Mouse (Mus musculus) neural tube, embryonic 14.5 days (tissue): ENCODE measurements at regions not wholly inside any gene's neighbourhood (a gene's known extent, or its start where the extent isn't known, plus 50 kb on each side); places are given as distances from the start of the nearest gene placed in this dataset.

Experiments
- ATAC-seq: fragments of 200-750 bp; cut with Nextera tagmentation; 2 replicates; pipeline ENCODE4 v1.8.0; 2017; ENCODE audit warnings: low read depth, mild to moderate bottlenecking, moderate TSS enrichment, moderate library complexity
- H3K27ac ChIP-seq: fragments of 300-500 bp; sonication (generic); 2 replicates; pipeline ENCODE4 v1.5.1; 2014; ENCODE audit warnings: low read depth, mild to moderate bottlenecking, control low read depth, low read length, moderate library complexity, mixed read lengths
- H3K27me3 ChIP-seq: fragments of 300-500 bp; sonication (generic); 2 replicates; pipeline ENCODE4 v1.6.1; 2014; ENCODE audit warnings: low read length; ENCODE audit not compliant: control insufficient read depth, insufficient read depth
- H3K36me3 ChIP-seq: fragments of 300-500 bp; sonication (generic); 2 replicates; pipeline ENCODE4 v1.6.1; 2014; ENCODE audit warnings: low read length, mixed read lengths; ENCODE audit not compliant: control insufficient read depth, insufficient read depth
- H3K4me1 ChIP-seq: fragments of 300-500 bp; sonication (generic); 2 replicates; pipeline ENCODE4 v1.6.1; 2014; ENCODE audit warnings: low read length; ENCODE audit not compliant: control insufficient read depth, insufficient read depth
- H3K4me2 ChIP-seq: fragments of 300-500 bp; sonication (generic); 2 replicates; pipeline ENCODE4 v1.6.1; 2014; ENCODE audit warnings: mild to moderate bottlenecking, low read depth, low read length, control low read depth
- H3K4me3 ChIP-seq: fragments of 300-500 bp; sonication (generic); 2 replicates; pipeline ENCODE4 v1.5.1; 2014; ENCODE audit warnings: low read depth, low read length, control low read depth, mixed read lengths
- H3K9ac ChIP-seq: fragments of 300-500 bp; sonication (generic); replicated peaks from 2 replicates; pipeline ENCODE4 v1.6.1; 2014; ENCODE audit warnings: low read depth, mild to moderate bottlenecking, control low read depth, low read length, mixed read lengths
- H3K9me3 ChIP-seq: fragments of 300-500 bp; sonication (generic); 2 replicates; pipeline ENCODE4 v1.6.1; 2016; ENCODE audit warnings: low read length; ENCODE audit not compliant: control insufficient read depth
- WGBS: fragments of 180-500 bp; shearing (Covaris S2); extraction: QIAGEN DNeasy Blood & Tissue Kit; methylation state at CpG from one replicate; pipeline ENCODE4 v1.1.7; 2014; 5-methylcytosine and 5-hydroxymethylcytosine counted together

- Histone ChIP-seq H3K9me3 (no peaks in the 10 kb centered on the region), H3K4me3 (no peak overlapping the region), H3K4me2 (no peak overlapping the region), H3K36me3 (no peaks in the 10 kb centered on the region), H3K4me1 (no peaks in the 10 kb centered on the region), H3K9ac (no peak overlapping the region), H3K27ac (no peak overlapping the region), H3K27me3 (no peaks in the 10 kb centered on the region)
- WGBS, result 97% methylated on average over 13 of the region's 13 CpGs
- no peak for ATAC-seq
Observed at GRCm38 (mm10) chr16:95815966-95816365, 114.1 kb downstream of the Ets2 start.

- 91% methylated on average over 6 of the region's 6 CpGs for WGBS
- H3K4me3 ChIP-seq, result no peak overlapping the region
- H3K4me2 ChIP-seq, result no peak overlapping the region
- no peaks in the 10 kb centered on the region for H3K9me3 ChIP-seq
- no peaks in the 10 kb centered on the region for H3K27me3 ChIP-seq
- ATAC-seq, result no peak
- H3K36me3 ChIP-seq, result no peaks in the 10 kb centered on the region
- H3K4me1 ChIP-seq, result no peaks in the 10 kb centered on the region
- no peak overlapping the region for H3K9ac ChIP-seq
- H3K27ac ChIP-seq, result no peak overlapping the region
Observed at GRCm38 (mm10) chr16:95815206-95815731, 113.4 kb downstream of the Ets2 start.

GRCm38 (mm10) chr16:95814513-95815118, 112.7 kb downstream of the Ets2 start:
- H3K4me1 ChIP-seq, result no peaks in the 10 kb centered on the region
- 75% methylated on average over 9 of the region's 9 CpGs for WGBS
- H3K27ac ChIP-seq, result no peak overlapping the region
- no peaks in the 10 kb centered on the region for H3K27me3 ChIP-seq
- no peak overlapping the region for H3K9ac ChIP-seq
- ATAC-seq, result no peak
- no peak overlapping the region for H3K4me3 ChIP-seq
- no peaks in the 10 kb centered on the region for H3K36me3 ChIP-seq
- H3K9me3 ChIP-seq, result no peaks in the 10 kb centered on the region
- no peak overlapping the region for H3K4me2 ChIP-seq

- Histone ChIP-seq H3K27me3 (no peaks in the 10 kb centered on the region), H3K4me1 (no peaks in the 10 kb centered on the region), H3K9ac (no peak overlapping the region), H3K4me3 (no peak overlapping the region), H3K4me2 (no peak overlapping the region), H3K36me3 (no peaks in the 10 kb centered on the region), H3K27ac (no peak overlapping the region), H3K9me3 (no peaks in the 10 kb centered on the region)
- no peak for ATAC-seq
- WGBS, result 78% methylated on average over 6 of the region's 6 CpGs
Observed at GRCm38 (mm10) chr16:95811092-95811491, 109.2 kb downstream of the Ets2 start.

- Histone ChIP-seq H3K27ac (no peak overlapping the region), H3K4me3 (no peak overlapping the region), H3K27me3 (no peaks in the 10 kb centered on the region), H3K9me3 (no peaks in the 10 kb centered on the region), H3K9ac (no peak overlapping the region), H3K4me1 (no peaks in the 10 kb centered on the region), H3K36me3 (no peaks in the 10 kb centered on the region), H3K4me2 (no peak overlapping the region)
- no peak for ATAC-seq
- WGBS, result 91% methylated on average over 21 of the region's 21 CpGs
Observed at GRCm38 (mm10) chr16:95809127-95809876, 107.4 kb downstream of the Ets2 start.

GRCm38 (mm10) chr16:95806510-95806909, 104.6 kb downstream of the Ets2 start:
- H3K36me3 ChIP-seq, result no peaks in the 10 kb centered on the region
- WGBS, result 33% methylated on average over 5 of the region's 5 CpGs

GRCm38 (mm10) chr16:95804199-95804598, 102.3 kb downstream of the Ets2 start:
- no peaks in the 10 kb centered on the region for H3K4me1 ChIP-seq
- no peak for ATAC-seq
- 63% methylated on average over 1 of the region's 1 CpGs for WGBS
- no peak overlapping the region for H3K4me2 ChIP-seq
- no peaks in the 10 kb centered on the region for H3K36me3 ChIP-seq
- H3K27me3 ChIP-seq, result no peaks in the 10 kb centered on the region
- H3K27ac ChIP-seq, result no peak overlapping the region
- no peak overlapping the region for H3K4me3 ChIP-seq
- no peaks in the 10 kb centered on the region for H3K9me3 ChIP-seq
- no peak overlapping the region for H3K9ac ChIP-seq

More at GRCm38 (mm10) chr16:95806510-95806909, 104.6 kb downstream of the Ets2 start:
- H3K4me1 ChIP-seq, result no peaks in the 10 kb centered on the region
- H3K9me3 ChIP-seq, result no peaks in the 10 kb centered on the region
- no peak overlapping the region for H3K9ac ChIP-seq
- H3K4me2 ChIP-seq, result no peak overlapping the region
- H3K4me3 ChIP-seq, result no peak overlapping the region
- H3K27ac ChIP-seq, result no peak overlapping the region
- no peaks in the 10 kb centered on the region for H3K27me3 ChIP-seq
- ATAC-seq, result no peak

- Histone ChIP-seq H3K4me2 (no peak overlapping the region), H3K9ac (no peak overlapping the region), H3K27me3 (no peaks in the 10 kb centered on the region), H3K9me3 (no peaks in the 10 kb centered on the region), H3K4me1 (no peaks in the 10 kb centered on the region; the same call in 1 of the 2 replicates), H3K27ac (no peak overlapping the region), H3K36me3 (no peaks in the 10 kb centered on the region), H3K4me3 (no peak overlapping the region)
- no peak for ATAC-seq
Observed at GRCm38 (mm10) chr16:95802641-95803040, 100.8 kb downstream of the Ets2 start.

- ATAC-seq, result no peak
- Histone ChIP-seq H3K4me1 (no peaks in the 10 kb centered on the region; the same call in 1 of the 2 replicates), H3K9ac (no peak overlapping the region), H3K27me3 (no peaks in the 10 kb centered on the region), H3K9me3 (no peaks in the 10 kb centered on the region), H3K4me2 (no peak overlapping the region), H3K36me3 (no peaks in the 10 kb centered on the region), H3K27ac (no peak overlapping the region), H3K4me3 (no peak overlapping the region)
- WGBS, result 41% methylated on average over 4 of the region's 4 CpGs
Observed at GRCm38 (mm10) chr16:95802207-95802606, 100.3 kb downstream of the Ets2 start.
